Mouse (Mus musculus) limb, embryonic 11.5 days (tissue): Measurements from ENCODE around the gene Gm47955. TPM values are rescaled to one million over a fixed set of nuclear protein-coding genes. Genes with fewer than 3 reads are reported as not detected.
"Not testable (repeated sequence)": the region's sequence is repeated elsewhere in the genome, so short reads cannot be mapped to it uniquely, and the experiment has no call there.

Source experiments
- ATAC-seq: fragments of 200-750 bp; cut with Nextera tagmentation; 2 replicates; pipeline ENCODE4 v1.8.0; 2017; ENCODE audit warnings: low read depth; ENCODE audit not compliant: insufficient number of reproducible peaks, low FRiP score, low TSS enrichment
- DNase-seq: peaks from one replicate; pipeline ENCODE4 v3.0.0-alpha.2; 2015; ENCODE audit warnings: low spot score
- H3K27ac ChIP-seq: fragments of 300-500 bp; sonication (generic); replicated peaks from 2 replicates; pipeline ENCODE4 v1.5.1; 2014; ENCODE audit warnings: low read depth, mild to moderate bottlenecking, low read length
- H3K27me3 ChIP-seq: fragments of 300-500 bp; sonication (generic); 2 replicates; pipeline ENCODE4 v1.6.1; 2014; ENCODE audit warnings: mild to moderate bottlenecking, low read length, mixed read lengths; ENCODE audit not compliant: control insufficient read depth, insufficient read depth
- H3K36me3 ChIP-seq: fragments of 300-500 bp; sonication (generic); 2 replicates; pipeline ENCODE4 v1.6.1; 2014; ENCODE audit warnings: mild to moderate bottlenecking, low read length, moderate library complexity, mixed read lengths; ENCODE audit not compliant: control insufficient read depth, insufficient read depth
- H3K4me1 ChIP-seq: fragments of 300-500 bp; sonication (generic); 2 replicates; pipeline ENCODE4 v1.6.1; 2014; ENCODE audit warnings: low read length, mixed read lengths; ENCODE audit not compliant: control insufficient read depth, insufficient read depth
- H3K4me2 ChIP-seq: fragments of 300-500 bp; sonication (generic); 2 replicates; pipeline ENCODE4 v1.6.1; 2014; ENCODE audit warnings: low read depth, mild to moderate bottlenecking, moderate library complexity; ENCODE audit not compliant: severe bottlenecking
- H3K4me3 ChIP-seq: fragments of 300-500 bp; sonication (generic); 2 replicates; pipeline ENCODE4 v1.5.1; 2014; ENCODE audit warnings: low read depth, low read length
- H3K9ac ChIP-seq: fragments of 300-500 bp; sonication (generic); 2 replicates; pipeline ENCODE4 v1.6.1; 2014; ENCODE audit warnings: mild to moderate bottlenecking, low read length
- H3K9me3 ChIP-seq: fragments of 300-500 bp; sonication (generic); 2 replicates; pipeline ENCODE4 v1.6.1; 2016; ENCODE audit warnings: low read length; ENCODE audit not compliant: control insufficient read depth
- WGBS: fragments of 180-500 bp; shearing (Covaris S2); extraction: QIAGEN DNeasy Blood & Tissue Kit; methylation state at CpG from one replicate; pipeline ENCODE4 v1.1.7; 2014; 5-methylcytosine and 5-hydroxymethylcytosine counted together
- polyA plus RNA-seq: library from polyadenylated mRNA; unstranded; fragments of >200 nt; fragmentation: Nextera tagmentation; extraction: Ambion mirVana; gene quantifications from 2 replicates; pipeline ENCODE4 v1.2.1, GENCODE M21; 2014

Gene Gm47955
- polyA plus RNA-seq, 1 experiment from 2014 or later = not detected

- H3K4me1 ChIP-seq, H3K27me3 ChIP-seq, H3K36me3 ChIP-seq, DNase-seq, ATAC-seq, H3K9me3 ChIP-seq, H3K4me2 ChIP-seq, H3K27ac ChIP-seq, H3K9ac ChIP-seq, H3K4me3 ChIP-seq: not testable (repeated sequence)
- 100% methylated on average over 2 of the region's 2 CpGs for WGBS
These were observed 14.1 kb upstream of the Gm47955 start for GRCm38 (mm10) chr1:82946029-82946428.

GRCm38 (mm10) chr1:82948601-82949000 lies 11.5 kb upstream of the Gm47955 start:
- Histone ChIP-seq H3K9me3 (no peaks in the 10 kb centered on the region), H3K27me3 (no peaks in the 10 kb centered on the region), H3K27ac (no peak overlapping the region), H3K4me2 (no peak overlapping the region), H3K9ac (no peak overlapping the region), H3K4me1 (no peaks in the 10 kb centered on the region), H3K36me3 (no peaks in the 10 kb centered on the region), H3K4me3 (no peak overlapping the region)
- ATAC-seq (no peak), DNase-seq (no peak)
- 87% methylated on average over 2 of the region's 2 CpGs for WGBS

GRCm38 (mm10) chr1:82955913-82956312 lies 4.2 kb upstream of the Gm47955 start, which contains the start of gene Gm7544:
Gm7544 (minus strand) TSS chr1:82956013.
- H3K27ac ChIP-seq, ATAC-seq, H3K9ac ChIP-seq, H3K36me3 ChIP-seq, H3K9me3 ChIP-seq, DNase-seq, H3K4me1 ChIP-seq, H3K4me2 ChIP-seq, H3K4me3 ChIP-seq, H3K27me3 ChIP-seq: not testable (repeated sequence)

GRCm38 (mm10) chr1:82966413-82966812 lies 6.3 kb downstream of the Gm47955 start:
- no peak overlapping the region for H3K4me2 ChIP-seq
- 75% methylated on average over 3 of the region's 3 CpGs for WGBS
- no peak for ATAC-seq
- H3K9me3 ChIP-seq = no peaks in the 10 kb centered on the region
- no peaks in the 10 kb centered on the region for H3K4me1 ChIP-seq
- no peaks in the 10 kb centered on the region for H3K36me3 ChIP-seq
- DNase-seq = no peak
- no peaks in the 10 kb centered on the region for H3K27me3 ChIP-seq
- no peak overlapping the region for H3K9ac ChIP-seq
- no peak overlapping the region for H3K4me3 ChIP-seq
- H3K27ac ChIP-seq = no peak overlapping the region

GRCm38 (mm10) chr1:82972046-82972445 lies 12.0 kb downstream of the Gm47955 start:
- Histone ChIP-seq H3K9ac (no peak overlapping the region), H3K27me3 (no peaks in the 10 kb centered on the region), H3K4me3 (no peak overlapping the region), H3K4me2 (no peak overlapping the region), H3K4me1 (no peaks in the 10 kb centered on the region), H3K9me3 (no peaks in the 10 kb centered on the region), H3K36me3 (no peaks in the 10 kb centered on the region), H3K27ac (no peak overlapping the region)
- DNase-seq = no peak
- ATAC-seq = no peak
- 55% methylated on average over 4 of the region's 4 CpGs for WGBS

- Histone ChIP-seq H3K36me3 (no peaks in the 10 kb centered on the region), H3K27me3 (no peaks in the 10 kb centered on the region), H3K4me1 (no peaks in the 10 kb centered on the region), H3K27ac (no peak overlapping the region), H3K9me3 (no peaks in the 10 kb centered on the region), H3K4me3 (no peak overlapping the region), H3K9ac (no peak overlapping the region), H3K4me2 (no peak overlapping the region)
- DNase-seq (no peak), ATAC-seq (no peak)
- WGBS = 82% methylated on average over 1 of the region's 1 CpGs
These were observed 13.2 kb downstream of the Gm47955 start for GRCm38 (mm10) chr1:82973244-82973643.

GRCm38 (mm10) chr1:82973901-82974300 lies 13.8 kb downstream of the Gm47955 start:
- WGBS = 67% methylated on average over 6 of the region's 6 CpGs
- no peak overlapping the region for H3K27ac ChIP-seq
- H3K4me1 ChIP-seq = no peaks in the 10 kb centered on the region

GRCm38 (mm10) chr1:82974342-82974741 lies 14.3 kb downstream of the Gm47955 start:
- Histone ChIP-seq H3K4me2 (no peak overlapping the region), H3K27ac (no peak overlapping the region), H3K9ac (no peak overlapping the region), H3K4me3 (no peak overlapping the region), H3K9me3 (no peaks in the 10 kb centered on the region), H3K27me3 (no peaks in the 10 kb centered on the region), H3K4me1 (no peaks in the 10 kb centered on the region), H3K36me3 (no peaks in the 10 kb centered on the region)
- DNase-seq = no peak
- WGBS = 89% methylated on average over 9 of the region's 9 CpGs
- ATAC-seq = no peak

More at GRCm38 (mm10) chr1:82973901-82974300, 13.8 kb downstream of the Gm47955 start:
- Histone ChIP-seq H3K4me3 (no peak overlapping the region), H3K27me3 (no peaks in the 10 kb centered on the region), H3K36me3 (no peaks in the 10 kb centered on the region), H3K9ac (no peak overlapping the region), H3K4me2 (no peak overlapping the region), H3K9me3 (no peaks in the 10 kb centered on the region)
- DNase-seq (no peak), ATAC-seq (no peak)

GRCm38 (mm10) chr1:82975750-82976149 lies 15.7 kb downstream of the Gm47955 start:
- no peak overlapping the region for H3K27ac ChIP-seq
- H3K4me3 ChIP-seq = no peak overlapping the region
- no peaks in the 10 kb centered on the region for H3K9me3 ChIP-seq
- no peaks in the 10 kb centered on the region for H3K27me3 ChIP-seq
- H3K4me1 ChIP-seq = no peaks in the 10 kb centered on the region
- H3K4me2 ChIP-seq = no peak overlapping the region
- DNase-seq (no peak), ATAC-seq (no peak)
- H3K36me3 ChIP-seq = no peaks in the 10 kb centered on the region
- H3K9ac ChIP-seq = no peak overlapping the region
- WGBS = 74% methylated on average over 5 of the region's 5 CpGs
